Mouse (Mus musculus) MEL (cell line): ENCODE results near the gene Nkap.

ENCODE experiments used
- CTCF ChIP-seq, 3 experiments: IDR thresholded peaks in 2 of 3; conservative IDR thresholded peaks in 1 of 3; 2 replicates each; pipeline ENCODE4 v1.5.1; 2011 to 2012; ENCODE audit warnings: low read length in 3 of 3, low read depth in 2 of 3, mild to moderate bottlenecking in 2 of 3, improper control_type of control experiment in 1 of 3, inconsistent platforms in 1 of 3, mixed read lengths in 1 of 3, moderate library complexity in 1 of 3; ENCODE audit not compliant: control insufficient read depth in 1 of 3, insufficient read depth in 1 of 3, poor library complexity in 1 of 3, severe bottlenecking in 1 of 3
- EP300 ChIP-seq, 2 experiments: IDR thresholded peaks; 2 replicates each; pipeline ENCODE4 v1.6.1; 2011; ENCODE audit warnings: improper control_type of control experiment in 2 of 2, low read length in 2 of 2, low read depth in 1 of 2, mild to moderate bottlenecking in 1 of 2
- GABPA ChIP-seq: IDR thresholded peaks from 2 replicates; pipeline ENCODE4 v1.6.1; 2012; ENCODE audit warnings: low read depth, mild to moderate bottlenecking, inconsistent platforms, low read length, improper control_type of control experiment, moderate library complexity
- NRF1 ChIP-seq: IDR thresholded peaks from 2 replicates; pipeline ENCODE4 v1.6.1; 2014; ENCODE audit warnings: low read depth, mild to moderate bottlenecking, inconsistent platforms, low read length, improper control_type of control experiment, moderate library complexity; ENCODE audit not compliant: poor library complexity, insufficient read depth, severe bottlenecking
- POLR2A ChIP-seq, 2 experiments: IDR thresholded peaks; 2 replicates each; pipeline ENCODE4 v1.6.1; 2011 to 2012; ENCODE audit warnings: low read length in 2 of 2, mild to moderate bottlenecking in 2 of 2, control low read depth in 1 of 2, improper control_type of control experiment in 1 of 2, low read depth in 1 of 2, moderate library complexity in 1 of 2; ENCODE audit not compliant: control insufficient read depth in 1 of 2, insufficient read depth in 1 of 2, poor library complexity in 1 of 2
- POLR2AphosphoS5 ChIP-seq: IDR thresholded peaks from 2 replicates; pipeline ENCODE4 v1.6.1; 2012; ENCODE audit warnings: low read depth, borderline replicate concordance, mild to moderate bottlenecking, inconsistent platforms, low read length, moderate library complexity, mixed read lengths
- TBP ChIP-seq: IDR thresholded peaks from 2 replicates; pipeline ENCODE4 v1.8.0; 2011; ENCODE audit warnings: low read depth, low read length, improper control_type of control experiment
- USF1 ChIP-seq: IDR thresholded peaks from 2 replicates; pipeline ENCODE4 v1.6.1; 2014; ENCODE audit warnings: low read depth, mild to moderate bottlenecking, inconsistent platforms, low read length, improper control_type of control experiment, moderate library complexity
- USF2 ChIP-seq, 2 experiments: IDR thresholded peaks; 2 replicates each; pipeline ENCODE4 v1.6.1; 2011 to 2012; ENCODE audit warnings: improper control_type of control experiment in 2 of 2, low read length in 2 of 2, borderline replicate concordance in 1 of 2, inconsistent platforms in 1 of 2, low read depth in 1 of 2, mild to moderate bottlenecking in 1 of 2; ENCODE audit not compliant: insufficient read depth in 1 of 2
- ZNF384 ChIP-seq: IDR thresholded peaks from 2 replicates; pipeline ENCODE4 v1.6.1; 2012; ENCODE audit warnings: low read depth, mild to moderate bottlenecking, inconsistent platforms, low read length, improper control_type of control experiment

- TF ChIP-seq POLR2A (IDR thresholded peaks at IDR 0.05; ENCODE audit: control insufficient read depth in 1 of 2, insufficient read depth in 1 of 2, low read depth in 1 of 2, low read length in 2 of 2, poor library complexity in 1 of 2) (0 out of 4 replicates have a peak, but pooled peaks of 1 of the 2 experiments have one; percentile 3), CTCF (IDR thresholded peaks at IDR 0.05 in 2 of 3, conservative IDR thresholded peaks at IDR 0.05 in 1 of 3; ENCODE audit: control insufficient read depth in 1 of 3, insufficient read depth in 1 of 3, low read depth in 2 of 3, low read length in 3 of 3, poor library complexity in 1 of 3, severe bottlenecking in 1 of 3) (no peak), ZNF384 (no peak), NRF1 (no peak), EP300 (IDR thresholded peaks at IDR 0.05; ENCODE audit: low read depth in 1 of 2, low read length in 2 of 2) (no peak), USF2 (IDR thresholded peaks at IDR 0.05; ENCODE audit: borderline replicate concordance in 1 of 2, insufficient read depth in 1 of 2, low read depth in 1 of 2, low read length in 2 of 2) (no peak), GABPA (no peak), USF1 (no peak), TBP (no peak), POLR2AphosphoS5 (no peak)
These were observed 64.1 kb downstream of the Nkap start for GRCm38 (mm10) chrX:37190755-37191104.
